11 mouse cellular contexts compared by ENCODE assay signal in genomic region chr7:75701761-75702160, GRCm38 (mm10).
DNase-seq lines count a peak whose midpoint lies in the region; ATAC-seq and TF ChIP-seq lines count a peak whose summit lies in the region.
"Had no signal": no experiment of that assay in that cellular context is flagged by ENCODE, and none has a peak within 500 bp of the region (broad histone marks: within the 10 kb centered on the region; RNA-seq: fewer than 3 reads in every experiment).

No protein-coding gene starts in this region.

- peaks cover 17% of the 10 kb centered on the region for H3K36me3 ChIP-seq in splenic B cell, adult 2 months (ENCODE audit: control insufficient read depth, insufficient read depth, low read length, poor library complexity, severe bottlenecking)
- no peaks in the 10 kb centered on the region for H3K36me3 ChIP-seq in hindbrain, embryonic 16.5 days (ENCODE audit: control insufficient read depth, insufficient read depth, low read length)

- H3K4me1 ChIP-seq in bone marrow macrophage, adult 2 months (ENCODE audit: control insufficient read depth, insufficient read depth, low read length): peaks cover 28% of the 10 kb centered on the region
- no peaks in the 10 kb centered on the region for H3K4me1 ChIP-seq in hindbrain, embryonic 16.5 days (ENCODE audit: control insufficient read depth, insufficient read depth, low read depth, low read length)

- peak overlapping the region; percentile 84 for H3K27ac ChIP-seq in bone marrow macrophage, adult 2 months (ENCODE audit: insufficient read depth, low read depth, low read length)
- no peak overlapping the region for H3K27ac ChIP-seq in left cerebral cortex, adult 2 months
- no peak overlapping the region for H3K27ac ChIP-seq in hindbrain, embryonic 16.5 days (ENCODE audit: low read depth, low read length)

- H3K4me2 ChIP-seq in hindbrain, embryonic 16.5 days (ENCODE audit: low read length): no peak overlapping the region
- H3K4me2 ChIP-seq: lung, embryonic 14.5 days had no signal

- H3K9ac ChIP-seq in hindbrain, embryonic 16.5 days (ENCODE audit: low read depth, low read length): no peak overlapping the region
- H3K9ac ChIP-seq: lung, embryonic 14.5 days had no signal

- no peak for TF ChIP-seq CTCF in bone marrow macrophage, adult 2 months (IDR thresholded peaks at IDR 0.05; ENCODE audit: low read depth, low read length)
- no peak for TF ChIP-seq CTCF in left cerebral cortex, adult 2 months (IDR thresholded peaks at IDR 0.05)

- H3K27me3 ChIP-seq in splenic B cell, adult 2 months (ENCODE audit: control insufficient read depth, insufficient read depth, low read length, poor library complexity, severe bottlenecking): no peaks in the 10 kb centered on the region
- no peaks in the 10 kb centered on the region for H3K27me3 ChIP-seq in hindbrain, embryonic 16.5 days (replicated peaks; ENCODE audit: control insufficient read depth, insufficient read depth, low read length)

- no peaks in the 10 kb centered on the region for H3K9me3 ChIP-seq in hindbrain, embryonic 16.5 days (ENCODE audit: control insufficient read depth, low read length)

- peak overlapping the region; percentile 76 for H3K4me3 ChIP-seq in bone marrow macrophage, adult 2 months (ENCODE audit: insufficient read depth, low read length)
- H3K4me3 ChIP-seq in left cerebral cortex, adult 2 months: no peak overlapping the region
- H3K4me3 ChIP-seq in hindbrain, embryonic 16.5 days (ENCODE audit: low read length): no peak overlapping the region

- intact Hi-C loops in heart, postnatal 10 days (cut with DNase I): no loop called here
- intact Hi-C loops in left cerebral cortex, adult 2 months (cut with DNase I): no loop called here
- intact Hi-C loops in gastrocnemius, postnatal 14 days (cut with DNase I; ENCODE audit: low total_unique reads): no loop called here

- WGBS in hindbrain, embryonic 16.5 days: 85% methylated on average over 7 of the region's 7 CpGs

- ATAC-seq in hindbrain, embryonic 16.5 days: no peak

- DNase-seq in heart, adult 11 months: peak; percentile 93
- no peak for DNase-seq in heart, postnatal 10 days
- DNase-seq in lung, postnatal 36 days: peak; percentile 51
- peak; percentile 80 for DNase-seq in splenic B cell, adult 2 months (ENCODE audit: low read depth, low spot score)
- no peak for DNase-seq in left cerebral cortex, adult 2 months (ENCODE audit: extremely low spot score in 1 of 2, low spot score in 2 of 2)
- DNase-seq in gastrocnemius, postnatal 14 days: no peak
- DNase-seq: cerebellum, adult 11 months; heart, postnatal 4 days; lung, embryonic 14.5 days had no signal

- TF ChIP-seq POLR2A in bone marrow macrophage, adult 2 months (IDR thresholded peaks at IDR 0.05; ENCODE audit: borderline replicate concordance, low read depth, low read length): no peak

Comparison
In these comparisons a context has a peak if more than half of its experiments do, and no peak if none do; other contexts are left out.
1. DNase-seq: peak in heart, adult 11 months (single experiment), lung, postnatal 36 days (single experiment) and splenic B cell, adult 2 months (single experiment); none in heart, postnatal 10 days (0 of 2), left cerebral cortex, adult 2 months (0 of 2) and gastrocnemius, postnatal 14 days (single experiment).